In the genomic region with DNA sequence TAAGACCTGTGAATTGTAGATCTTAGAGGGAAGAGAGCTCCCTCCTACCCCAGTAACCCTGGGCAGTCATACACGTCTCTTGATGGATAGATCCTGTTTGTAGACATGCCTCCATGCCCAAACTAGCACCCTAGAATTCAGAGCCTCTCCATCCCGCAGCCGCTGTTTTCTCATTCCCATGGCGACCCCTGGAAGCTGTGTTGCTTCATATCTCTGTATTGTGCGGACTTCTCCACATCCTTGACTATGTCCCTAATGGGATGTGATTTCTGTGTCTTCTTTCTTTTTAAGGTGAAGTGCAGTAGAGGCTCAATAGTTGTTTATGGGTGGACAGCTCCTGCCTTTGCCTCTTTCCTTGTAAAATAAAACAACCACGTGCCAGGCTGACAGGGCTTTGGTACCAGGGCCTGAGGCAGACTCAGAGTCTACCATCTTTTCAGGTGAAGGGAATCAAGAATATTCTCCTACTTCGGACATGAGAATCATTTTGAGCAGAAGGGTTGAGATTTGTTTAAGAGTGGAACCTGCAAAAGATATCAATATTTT, we compare ENCODE assay signal across 8 mouse cellular contexts. TPM values are rescaled to one million over a fixed set of nuclear protein-coding genes. Genes with fewer than 3 reads are reported as not detected.
DNase-seq lines count a peak whose midpoint lies in the region; ATAC-seq and TF ChIP-seq lines count a peak whose summit lies in the region.

No protein-coding gene starts in this region.

- intact Hi-C loops in left cerebral cortex, adult 2 months (cut with DNase I) = loop anchor here (5.0 kb wide), 1 partner anchor 207 kb away; the partner anchor contains the start of gene Vps45
- intact Hi-C loops in left cerebral cortex, postnatal 14 days (cut with DNase I) = no loop called here

- no peaks in the 10 kb centered on the region for H3K9me3 ChIP-seq in hindbrain, embryonic 14.5 days (ENCODE audit: control insufficient read depth, low read length)

- WGBS in hindbrain, embryonic 14.5 days = 70% methylated on average over 7 of the region's 7 CpGs

- H3K4me3 ChIP-seq in left cerebral cortex, adult 2 months = no peak overlapping the region; the same call in 1 of the 2 replicates
- no peak overlapping the region for H3K4me3 ChIP-seq in cortical plate, adult 2 months (ENCODE audit: insufficient read depth, low read length)
- peak overlapping the region; percentile 52; the same call in 1 of the 2 replicates for H3K4me3 ChIP-seq in hindbrain, embryonic 14.5 days (replicated peaks; ENCODE audit: low read length)

- no peak for TF ChIP-seq CTCF in left cerebral cortex, adult 2 months (IDR thresholded peaks at IDR 0.05)
- TF ChIP-seq CTCF in cortical plate, adult 2 months (IDR thresholded peaks at IDR 0.05; ENCODE audit: extremely low read depth, insufficient read depth, low read length) = no peak

- H3K9ac ChIP-seq in hindbrain, embryonic 14.5 days = peak overlapping the region; percentile 66

- no peaks in the 10 kb centered on the region for H3K27me3 ChIP-seq in hindbrain, embryonic 14.5 days (ENCODE audit: control insufficient read depth, insufficient read depth, low read length)

- H3K27ac ChIP-seq in left cerebral cortex, adult 2 months = peak overlapping the region; percentile 94
- peak overlapping the region; percentile 85 for H3K27ac ChIP-seq in cortical plate, adult 2 months (ENCODE audit: insufficient read depth, low read length)
- peak overlapping the region; percentile 97 for H3K27ac ChIP-seq in hindbrain, embryonic 14.5 days

- no peak for DNase-seq in left cerebral cortex, adult 2 months (ENCODE audit: extremely low spot score in 1 of 2, low spot score in 2 of 2)
- no peak for DNase-seq in left cerebral cortex, postnatal 14 days (ENCODE audit: low spot score in 2 of 2)
- DNase-seq in hindbrain, embryonic 14.5 days (ENCODE audit: low spot score) = no peak
- peak; percentile 39 for DNase-seq in naive thymus-derived CD4-positive, alpha-beta T cell, adult 2 months (ENCODE audit: low read depth)
- no peak for DNase-seq in adrenal gland, adult 8-10 months
- no peak for DNase-seq in cerebellum, adult 11 months
- no peak for DNase-seq in adrenal gland, postnatal 4 days (ENCODE audit: low spot score in 2 of 2)

- TF ChIP-seq POLR2A in cortical plate, adult 2 months (IDR thresholded peaks at IDR 0.05; ENCODE audit: extremely low read depth, insufficient read depth, low read length) = no peak

- no peak for ATAC-seq in hindbrain, embryonic 14.5 days (ENCODE audit: low FRiP score)

- H3K4me1 ChIP-seq in cortical plate, adult 2 months (ENCODE audit: control insufficient read depth, insufficient read depth, low read length) = peaks cover 3% of the 10 kb centered on the region; the same call in 1 of the 2 replicates
- H3K4me1 ChIP-seq in hindbrain, embryonic 14.5 days (replicated peaks; ENCODE audit: control insufficient read depth, insufficient read depth, low read length) = peaks cover 20% of the 10 kb centered on the region

- H3K4me2 ChIP-seq in hindbrain, embryonic 14.5 days (replicated peaks) = peak overlapping the region; percentile 77

- H3K36me3 ChIP-seq in hindbrain, embryonic 14.5 days (replicated peaks; ENCODE audit: control insufficient read depth, insufficient read depth) = no peaks in the 10 kb centered on the region

RNA-seq across cellular contexts. Expression of gene Hist2h4, which starts 1.4 kb away (rescaled TPM):
- total RNA-seq in left cerebral cortex, adult 2 months (2021) = 10 to 100 TPM; 26.8 to 31.9 TPM
- total RNA-seq in left cerebral cortex, postnatal 14 days (2021) = 10 to 100 TPM; 26.2 to 28.6 TPM
- polyA plus RNA-seq in cortical plate, adult 2 months (2012; rRNA removed) = 3.1 and 3.6 TPM in 2 replicates
- 2.9 and 6.0 TPM in 2 replicates for polyA plus RNA-seq in hindbrain, embryonic 14.5 days (2014; fragmentation: Nextera tagmentation; extraction: Ambion mirVana)
- total RNA-seq in adrenal gland, adult 8-10 months (2022) = 10 to 100 TPM; 27.4 to 37.9 (median 32.5) TPM
- 100 to 1,000 TPM in 1 of 2 experiments, 10 to 100 TPM in 1; 97.3 to 110 TPM for total RNA-seq in adrenal gland, postnatal 4 days (2021)

RNA-seq across cellular contexts. Expression of gene Hist2h3b, which starts 4.0 kb away (rescaled TPM):
- total RNA-seq in left cerebral cortex, adult 2 months (2021) = 10 to 100 TPM; 32.7 to 45.5 TPM
- total RNA-seq in left cerebral cortex, postnatal 14 days (2021) = 10 to 100 TPM; 56.6 to 91.2 TPM
- 3.3 and 9.5 TPM in 2 replicates for polyA plus RNA-seq in cortical plate, adult 2 months (2012; rRNA removed)
- 11.2 and 12.3 TPM in 2 replicates for polyA plus RNA-seq in hindbrain, embryonic 14.5 days (2014; fragmentation: Nextera tagmentation; extraction: Ambion mirVana)
- 100 to 1,000 TPM in 1 of 4 experiments, 10 to 100 TPM in 3; 50.3 to 108 (median 73.7) TPM for total RNA-seq in adrenal gland, adult 8-10 months (2022)
- 1,000 to 10,000 TPM in 1 of 2 experiments, 100 to 1,000 TPM in 1; 924 to 1,090 TPM for total RNA-seq in adrenal gland, postnatal 4 days (2021)

RNA-seq across cellular contexts. Expression of gene Hist2h2bb, which starts 5.1 kb away (rescaled TPM):
- 100 to 1,000 TPM; 136 to 154 TPM for total RNA-seq in left cerebral cortex, adult 2 months (2021)
- 100 to 1,000 TPM; 127 to 148 TPM for total RNA-seq in left cerebral cortex, postnatal 14 days (2021)
- polyA plus RNA-seq in cortical plate, adult 2 months (2012; rRNA removed) = 3.7 and 6.7 TPM in 2 replicates
- polyA plus RNA-seq in hindbrain, embryonic 14.5 days (2014; fragmentation: Nextera tagmentation; extraction: Ambion mirVana) = 4.1 and 4.7 TPM in 2 replicates
- total RNA-seq in adrenal gland, adult 8-10 months (2022) = 100 to 1,000 TPM in 1 of 4 experiments, 10 to 100 TPM in 3; 70.8 to 139 (median 88.2) TPM
- 100 to 1,000 TPM; 801 to 997 TPM for total RNA-seq in adrenal gland, postnatal 4 days (2021)

RNA-seq across cellular contexts. Expression of gene Hist2h3c1, which starts 18.0 kb away (rescaled TPM):
- total RNA-seq in left cerebral cortex, adult 2 months (2021) = not detected
- not detected for total RNA-seq in left cerebral cortex, postnatal 14 days (2021)
- polyA plus RNA-seq in cortical plate, adult 2 months (2012; rRNA removed) = not detected in 2 replicates
- polyA plus RNA-seq in hindbrain, embryonic 14.5 days (2014; fragmentation: Nextera tagmentation; extraction: Ambion mirVana) = 0.18 and 1.6 TPM in 2 replicates
- total RNA-seq in adrenal gland, adult 8-10 months (2022) = not detected
- 1 to 10 TPM in 1 of 2 experiments, under 1 TPM in 1; 0.98 to 1.6 TPM for total RNA-seq in adrenal gland, postnatal 4 days (2021)

RNA-seq across cellular contexts. Expression of gene Hist2h2aa1, which starts 19.2 kb away (rescaled TPM):
- total RNA-seq in left cerebral cortex, adult 2 months (2021) = 10 to 100 TPM in 1 of 2 experiments, not detected in 1; 19.2 TPM
- total RNA-seq in left cerebral cortex, postnatal 14 days (2021) = 10 to 100 TPM in 1 of 2 experiments, 1 to 10 TPM in 1; 5.8 to 10.8 TPM
- 137 and 156 TPM in 2 replicates for polyA plus RNA-seq in cortical plate, adult 2 months (2012; rRNA removed)
- 12.0 and 16.6 TPM in 2 replicates for polyA plus RNA-seq in hindbrain, embryonic 14.5 days (2014; fragmentation: Nextera tagmentation; extraction: Ambion mirVana)
- total RNA-seq in adrenal gland, adult 8-10 months (2022) = 10 to 100 TPM; 14.1 to 18.6 (median 17.5) TPM
- 10 to 100 TPM; 34.3 to 35.1 TPM for total RNA-seq in adrenal gland, postnatal 4 days (2021)

Comparison
In these comparisons a context has a peak if more than half of its experiments do, and no peak if none do; other contexts are left out.
1. RNA of gene Hist2h3b, which starts 4.0 kb away (total RNA-seq): 924 to 1,090 TPM in adrenal gland, postnatal 4 days; 56.6 to 91.2 TPM in left cerebral cortex, postnatal 14 days, 50.3 to 108 TPM in adrenal gland, adult 8-10 months and 32.7 to 45.5 TPM in left cerebral cortex, adult 2 months; every median in the first group is over 4 times any median in the second.
2. RNA of gene Hist2h2bb, which starts 5.1 kb away (total RNA-seq): 801 to 997 TPM in adrenal gland, postnatal 4 days; 136 to 154 TPM in left cerebral cortex, adult 2 months, 127 to 148 TPM in left cerebral cortex, postnatal 14 days and 70.8 to 139 TPM in adrenal gland, adult 8-10 months; every median in the first group is over 4 times any median in the second.
3. Peak in every context shown above with its lines, with median percentiles within 50 percentile points of each other: H3K27ac ChIP-seq.